Mouse (Mus musculus) T-helper 2 cell (primary cell): Measurements from ENCODE around the gene Stat5a.

ENCODE experiments used
- in situ Hi-C: fragments of 300-600 bp; cut with MboI, MseI; formaldehyde crosslinking; loops from one replicate; pipeline ENCODE4 v1.15.1; 2025; ENCODE audit warnings: high pct_unique_total_duplicates

Stat5a gene

GRCm38 (mm10) chr11:100931254-100931921, 72.2 kb downstream of the Stat5a start:
- in situ Hi-C loops, result loop anchor here (10.0 kb wide), 1 partner anchor 823 kb away; no protein-coding TSS in a partner anchor
